Mouse (Mus musculus) urinary bladder, adult 2 months (tissue): ENCODE results near the gene Dnajc30. TPM values are rescaled to one million over a fixed set of nuclear protein-coding genes. Genes with fewer than 3 reads are reported as not detected.
"Not testable (repeated sequence)": the region's sequence is repeated elsewhere in the genome, so short reads cannot be mapped to it uniquely, and the experiment has no call there.

Source experiments
- DNase-seq: peaks from one replicate; pipeline ENCODE4 v3.0.0; 2022; ENCODE audit warnings: low spot score
- polyA plus RNA-seq: library from polyadenylated mRNA; depleted of rRNA; stranded (reverse); fragments of >200 nt; gene quantifications from 2 replicates; pipeline ENCODE4 v1.2.3, GENCODE M21; 2012; rRNA removed

Gene Dnajc30
- polyA plus RNA-seq = 25.3 and 28.1 TPM in 2 replicates

DNA sequence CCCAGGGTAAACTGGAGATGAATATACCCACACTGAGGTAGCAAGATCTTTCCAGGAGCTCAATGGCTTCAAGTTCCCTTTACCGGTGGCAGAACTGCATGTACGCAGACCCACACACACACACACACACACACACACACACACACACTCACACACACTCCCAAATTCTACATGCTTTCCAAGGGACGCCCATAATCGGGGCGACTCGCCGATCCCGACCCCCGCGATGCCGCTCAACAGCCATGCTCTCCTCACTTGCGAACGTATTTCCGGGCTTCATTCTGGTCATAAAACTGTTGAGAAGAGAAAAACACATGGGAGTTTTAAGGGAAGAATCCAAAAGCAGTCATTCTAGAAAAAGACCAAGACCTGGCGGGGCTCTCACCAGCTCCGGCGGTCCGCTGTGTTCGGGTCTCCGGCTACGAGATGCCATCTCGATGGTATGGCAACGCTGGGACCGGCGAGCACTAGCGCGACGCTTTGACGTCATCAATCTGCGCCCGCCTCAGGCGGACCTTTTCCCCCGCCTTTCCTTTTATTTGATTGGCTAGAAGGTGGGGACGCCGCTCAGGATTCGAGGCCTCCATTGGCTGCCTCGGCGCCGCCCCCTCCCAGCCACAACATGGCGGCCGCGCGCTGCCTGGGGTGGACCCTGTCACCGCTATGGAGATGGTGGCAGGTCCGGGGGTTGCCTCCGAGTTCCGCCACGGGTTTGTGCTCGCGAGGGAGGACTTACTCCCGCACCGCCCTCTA is at the start of gene Dnajc30:
Gene Dnajc30, plus strand, starts transcription at position 574 of the 753 bp plus-strand sequence.
- DNase-seq = peak; percentile 92

DNA sequence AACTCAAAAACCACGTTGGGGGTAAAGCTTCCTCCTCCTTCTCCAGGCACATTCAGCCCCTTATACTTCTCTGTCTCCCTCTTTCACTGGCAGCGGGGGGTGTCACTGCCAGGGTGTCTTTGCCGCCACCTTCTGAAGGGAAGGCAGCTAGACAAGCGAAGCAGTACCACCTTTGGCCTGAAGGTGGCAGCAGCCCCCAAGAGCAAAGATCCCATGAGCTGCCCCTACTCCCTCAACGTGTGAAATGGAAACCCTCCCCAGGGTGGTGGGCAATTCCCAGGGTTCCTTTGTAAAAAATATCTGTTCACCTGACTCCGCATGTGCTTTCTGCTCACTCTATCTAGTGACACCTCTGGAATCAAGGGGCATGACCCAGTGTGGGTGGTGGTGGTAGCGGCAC is 48.5 kb upstream of the Dnajc30 start:
- peak; percentile 74 for DNase-seq

DNA sequence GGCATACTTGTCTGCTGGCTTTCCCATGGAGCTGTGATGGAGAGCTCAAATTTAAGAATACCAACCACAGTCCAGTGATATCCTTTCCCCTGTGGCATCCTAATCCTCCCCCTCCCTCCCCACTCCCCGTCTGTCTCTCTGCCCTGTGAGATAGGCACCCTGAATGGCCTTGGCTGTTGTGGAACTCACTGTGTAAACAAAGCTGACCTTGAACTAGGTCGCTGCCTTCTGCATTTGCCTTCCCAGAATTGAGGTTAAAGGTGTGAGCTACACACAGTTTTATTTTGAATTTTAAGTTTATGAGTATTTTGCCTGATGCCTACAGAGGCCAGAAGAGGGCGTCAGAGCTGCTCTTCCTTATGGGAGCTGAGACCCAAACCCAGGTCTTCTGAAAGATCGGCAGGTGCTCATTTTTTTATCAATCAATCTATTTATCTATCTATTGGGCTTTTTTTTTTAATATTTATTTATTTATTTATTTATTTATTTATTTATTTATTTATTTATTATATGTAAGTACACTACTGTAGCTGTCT is 47.7 kb upstream of the Dnajc30 start:
- DNase-seq = no peak

DNA sequence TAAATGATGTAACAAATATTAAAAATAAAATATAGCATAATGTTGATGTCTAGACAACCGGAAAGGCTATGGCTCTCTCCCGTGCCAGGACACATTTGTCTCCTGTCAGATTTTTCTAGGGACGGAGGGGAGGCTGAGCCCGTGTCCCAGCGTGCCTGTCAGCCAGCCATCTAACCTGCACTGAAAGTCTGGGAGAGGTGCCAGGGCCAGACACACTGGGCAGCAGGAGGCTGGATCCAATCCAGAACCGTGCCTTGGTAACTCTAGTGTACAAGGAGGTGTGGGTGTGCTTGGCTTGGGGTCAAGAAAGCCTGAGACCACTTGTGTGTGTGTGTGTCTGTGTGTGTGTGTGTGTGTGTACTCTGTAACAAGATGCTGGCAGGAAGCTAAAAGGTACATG is 42.2 kb upstream of the Dnajc30 start:
- DNase-seq = no peak

DNA sequence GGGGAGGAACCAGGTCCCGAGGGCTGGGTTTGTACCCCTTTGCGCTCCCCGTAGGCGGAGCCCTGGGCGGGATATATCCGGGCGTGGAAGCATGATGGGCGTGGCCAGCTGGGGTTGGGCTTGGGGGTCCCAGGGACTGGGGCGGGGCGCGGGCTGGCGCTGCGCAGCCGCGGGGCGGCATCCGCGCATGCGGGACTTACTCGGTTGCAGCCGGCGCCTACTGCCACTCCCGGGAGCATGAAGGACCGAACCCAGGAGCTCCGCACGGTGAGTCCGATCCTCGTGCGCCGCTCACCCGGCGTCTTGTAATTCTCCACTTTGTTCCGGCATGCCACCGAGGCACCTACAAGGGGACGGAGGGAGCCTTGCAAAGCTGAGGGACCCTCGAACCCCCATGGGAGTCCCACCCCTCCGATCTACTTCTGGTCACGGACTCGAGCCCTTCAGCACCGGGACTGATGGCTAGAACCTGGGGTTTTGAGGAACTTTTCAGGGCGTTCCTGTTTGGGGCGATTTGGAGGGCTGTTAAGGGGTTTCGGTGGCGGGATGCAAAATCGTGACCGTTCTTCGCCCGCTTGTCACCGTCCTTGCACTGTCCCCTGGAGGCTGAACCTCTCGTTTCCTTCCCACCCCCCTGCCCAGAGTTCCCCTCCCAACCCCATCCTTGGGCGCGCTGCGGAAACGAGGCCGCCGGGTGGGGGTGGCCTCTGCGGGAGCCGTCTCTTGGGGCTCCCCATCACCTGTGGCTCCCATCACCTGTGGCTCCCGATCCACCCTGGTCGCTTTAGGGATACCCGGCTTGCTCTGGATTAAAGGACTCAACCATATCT is 40.4 kb upstream of the Dnajc30 start, which contains the start of gene Stx1a:
Gene Stx1a, plus strand, starts transcription at position 139 of the 830 bp plus-strand sequence.
- peak; percentile 65 for DNase-seq

DNA sequence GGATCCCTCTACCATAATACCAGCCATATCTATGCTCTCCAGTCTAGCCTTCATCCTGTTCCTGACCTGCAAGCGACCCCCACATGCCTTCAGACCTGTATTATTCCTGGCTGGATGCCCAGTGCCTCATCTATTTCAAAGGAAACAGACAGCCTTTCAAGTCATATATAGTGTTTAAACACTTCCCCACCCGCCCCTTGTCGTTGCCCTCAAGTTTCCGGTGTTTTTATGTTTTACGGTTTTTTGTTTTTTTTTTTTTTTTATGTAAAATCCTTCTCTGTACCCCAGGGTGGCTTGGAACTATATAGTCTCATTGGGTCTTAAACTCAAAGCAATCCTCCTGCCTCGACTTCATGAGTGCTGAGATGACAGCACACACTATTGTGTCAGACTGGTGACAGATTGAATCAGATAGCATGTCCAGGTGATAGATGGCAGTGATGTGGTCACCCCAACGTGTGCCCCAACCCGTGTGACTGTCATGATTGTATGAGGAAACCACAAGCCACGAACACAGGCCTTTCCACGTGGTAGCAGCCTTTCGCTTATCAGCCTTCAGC is 39.3 kb upstream of the Dnajc30 start:
- DNase-seq = no peak

DNA sequence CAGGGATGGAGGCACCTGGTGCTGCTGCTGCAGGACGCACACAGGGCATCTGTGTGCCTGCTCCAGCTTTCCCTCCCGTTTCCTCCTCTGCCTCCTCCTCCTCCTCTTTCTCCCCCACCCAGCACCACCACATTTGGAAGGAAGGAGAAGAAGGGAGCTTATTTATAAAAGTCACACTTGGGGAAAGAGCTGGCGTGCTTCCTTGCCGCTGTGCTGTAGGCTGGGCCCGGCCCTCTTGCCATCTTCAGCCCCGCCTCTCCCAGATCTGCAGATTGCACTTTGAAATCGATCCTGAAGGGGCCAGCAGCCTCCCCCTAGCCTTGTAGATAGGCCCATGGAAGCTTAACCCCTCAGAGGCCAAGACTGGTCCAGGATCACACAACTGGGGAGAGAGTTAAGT is 38.1 kb upstream of the Dnajc30 start:
- no peak for DNase-seq

DNA sequence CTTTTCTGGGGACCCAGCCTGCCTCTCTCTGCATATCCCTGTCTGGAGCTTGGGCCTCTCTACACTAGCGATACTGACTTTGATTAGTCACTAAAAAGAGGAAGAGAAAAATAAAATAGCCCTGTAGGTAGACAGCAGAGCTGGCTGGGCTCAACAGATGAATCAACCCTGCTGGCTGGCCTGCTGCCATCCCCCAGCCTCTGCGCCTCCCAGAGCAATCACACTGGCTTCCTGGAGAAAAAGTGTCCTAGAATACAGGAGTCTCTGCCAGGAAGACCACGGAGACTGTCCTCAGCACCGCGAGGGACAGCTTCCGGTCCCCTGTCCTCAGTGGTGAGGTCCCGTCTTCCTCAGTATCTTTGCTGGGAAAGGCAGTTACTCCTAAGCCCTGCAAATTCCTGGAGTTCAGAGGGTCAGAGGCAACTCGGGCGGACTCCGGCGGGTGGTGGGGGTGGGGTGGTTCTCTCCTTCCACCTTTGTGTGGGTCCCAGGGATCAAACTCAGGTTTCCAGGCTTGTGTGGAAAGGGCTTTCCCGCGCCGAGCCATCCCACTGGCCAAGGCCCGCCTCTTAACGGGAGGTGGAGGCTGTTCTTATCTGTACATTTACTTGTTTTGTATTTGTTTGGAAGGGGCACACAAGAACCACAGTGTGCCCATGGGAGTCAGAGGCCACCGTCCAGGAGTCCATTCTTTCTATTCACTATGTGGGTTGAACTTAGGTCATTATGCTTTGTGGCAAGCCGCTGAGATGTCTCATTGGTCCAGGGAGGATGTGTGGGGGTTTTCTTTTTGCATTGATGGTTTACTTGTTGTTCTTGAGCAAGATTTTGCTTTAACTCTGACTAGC is 34.8 kb upstream of the Dnajc30 start:
- no peak for DNase-seq

DNA sequence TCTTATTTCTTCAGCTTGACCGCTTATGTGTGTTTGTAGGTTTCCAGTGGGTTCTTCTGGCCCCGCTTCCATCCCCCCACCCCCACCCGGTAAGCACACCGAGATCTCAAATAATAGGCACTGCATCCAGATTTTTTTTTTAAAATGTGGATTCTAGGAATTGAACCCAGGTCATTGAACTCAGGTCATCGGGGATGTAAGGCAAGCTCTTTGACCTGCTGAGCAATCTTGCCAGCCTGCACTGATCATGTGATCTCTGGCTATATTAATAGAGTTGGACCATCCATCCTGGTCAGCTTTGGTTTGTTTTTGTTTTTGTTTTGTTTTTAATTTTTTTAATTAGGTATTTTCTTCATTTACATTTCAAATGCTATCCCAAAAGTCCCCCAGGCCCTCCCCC is 31.4 kb upstream of the Dnajc30 start:
- no peak for DNase-seq

DNA sequence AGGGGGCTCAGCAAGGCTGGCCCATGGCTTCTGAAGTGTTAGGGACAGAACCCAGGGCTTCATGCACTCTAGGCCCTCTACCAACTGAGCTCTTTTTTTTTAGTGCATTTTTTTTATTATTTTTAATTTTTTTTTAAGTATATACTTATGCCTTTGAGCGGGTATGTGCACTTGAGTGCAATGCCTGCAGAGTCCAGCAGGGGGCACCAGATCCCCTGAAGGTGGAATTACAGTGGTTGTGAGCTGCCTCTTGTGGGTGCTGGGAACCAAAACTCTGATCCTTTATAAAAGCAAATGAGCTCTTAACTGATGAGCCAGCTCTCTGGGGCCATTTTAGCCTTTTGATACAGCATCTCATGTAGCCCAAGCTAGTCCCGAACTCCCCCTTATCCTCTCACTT is 29.4 kb upstream of the Dnajc30 start:
- DNase-seq = no peak

DNA sequence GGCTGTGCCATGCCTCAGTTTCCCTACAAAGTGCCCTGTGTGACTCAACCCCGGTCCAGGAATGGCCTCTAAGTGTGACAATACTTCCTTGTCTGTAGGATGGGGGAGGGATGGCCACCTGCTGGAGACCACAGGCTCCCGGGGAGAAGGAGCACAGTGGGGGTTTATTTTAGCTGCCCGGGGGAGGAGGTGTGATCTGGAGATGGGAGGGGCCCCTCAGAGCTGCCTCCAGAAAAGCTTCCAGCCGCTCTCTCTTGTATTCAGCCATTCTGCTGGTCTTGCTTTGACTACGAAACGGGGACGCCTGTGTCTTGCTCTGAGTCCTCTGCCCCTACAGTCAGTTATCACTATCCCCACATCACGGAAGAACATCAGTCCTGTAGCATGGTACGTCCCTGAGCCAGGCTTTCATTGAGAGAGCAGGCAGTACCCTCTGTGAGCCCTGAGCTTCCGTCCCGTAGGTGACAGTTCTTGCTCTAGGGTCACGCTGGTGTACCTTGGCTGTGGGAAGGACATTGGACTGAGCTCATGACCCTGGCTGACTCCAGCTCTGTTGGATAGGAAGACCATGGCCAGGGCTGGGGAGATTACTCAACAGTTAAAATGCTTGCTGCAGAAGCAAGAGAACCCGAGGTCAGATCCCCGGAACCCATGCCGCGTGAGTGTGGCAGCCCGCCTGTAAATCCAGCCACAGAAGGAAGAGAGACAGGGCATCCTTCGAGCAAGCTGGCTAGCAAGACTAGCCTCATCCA is 28.2 kb upstream of the Dnajc30 start:
- DNase-seq = no peak

DNA sequence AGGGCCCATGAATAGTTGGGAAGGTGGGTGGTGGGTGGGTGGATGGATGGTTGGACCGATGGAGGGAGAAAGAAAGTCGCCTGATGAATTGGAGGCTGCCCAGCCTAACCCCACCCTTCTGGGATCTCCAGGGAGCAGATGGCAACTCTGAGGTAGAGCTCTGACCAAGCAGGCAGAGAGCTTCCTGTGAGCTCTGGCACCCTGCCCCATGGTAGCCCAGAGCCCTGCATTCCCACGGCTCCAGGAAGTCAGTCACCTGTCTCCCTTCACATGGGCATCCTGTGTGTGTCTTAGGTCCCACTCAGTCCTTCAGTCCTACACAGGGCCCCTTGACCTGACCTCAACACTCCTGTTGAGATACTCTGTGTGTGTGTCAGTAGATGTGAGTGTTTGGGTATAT is 26.1 kb upstream of the Dnajc30 start:
- DNase-seq = no peak

DNA sequence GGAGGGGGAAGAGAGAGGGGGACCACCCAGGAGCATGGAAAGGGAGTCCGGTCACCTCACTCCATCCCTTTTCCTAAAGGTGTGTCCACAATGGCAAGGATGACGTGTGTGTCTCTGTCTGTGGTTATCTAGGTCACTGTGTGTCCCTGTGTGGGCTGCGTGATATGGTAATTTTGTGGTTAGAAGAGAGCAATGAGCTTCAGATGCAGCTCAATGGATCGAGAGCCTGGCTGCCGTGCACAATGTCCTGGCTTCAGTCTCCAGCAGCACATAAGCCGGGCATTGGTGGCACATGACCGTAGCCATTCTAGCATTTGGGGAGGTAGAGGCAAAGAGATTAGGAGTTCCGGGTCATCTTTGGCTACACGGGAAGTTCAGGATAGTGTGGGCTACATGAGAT is 24.5 kb upstream of the Dnajc30 start:
- DNase-seq = no peak

DNA sequence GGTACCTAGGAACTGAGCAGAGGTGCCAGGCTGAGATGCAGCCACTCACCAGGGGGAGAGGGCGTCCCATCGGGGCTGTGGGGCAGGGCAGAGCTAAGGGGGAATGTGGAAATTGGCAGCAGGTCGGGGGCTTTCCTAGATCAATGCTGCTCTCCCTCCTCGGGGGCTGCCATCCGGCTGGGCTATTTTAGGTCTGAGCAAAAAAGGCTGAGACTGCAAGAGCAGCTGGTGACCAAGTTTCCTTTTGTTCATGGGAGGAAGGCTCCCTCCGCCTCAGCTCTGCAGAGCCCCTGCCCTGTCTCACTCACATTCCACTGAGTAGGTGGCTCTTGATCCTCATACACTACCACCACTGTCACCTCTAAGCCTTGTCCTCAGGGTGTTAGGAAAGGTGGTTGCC is 23.9 kb upstream of the Dnajc30 start:
- no peak for DNase-seq

DNA sequence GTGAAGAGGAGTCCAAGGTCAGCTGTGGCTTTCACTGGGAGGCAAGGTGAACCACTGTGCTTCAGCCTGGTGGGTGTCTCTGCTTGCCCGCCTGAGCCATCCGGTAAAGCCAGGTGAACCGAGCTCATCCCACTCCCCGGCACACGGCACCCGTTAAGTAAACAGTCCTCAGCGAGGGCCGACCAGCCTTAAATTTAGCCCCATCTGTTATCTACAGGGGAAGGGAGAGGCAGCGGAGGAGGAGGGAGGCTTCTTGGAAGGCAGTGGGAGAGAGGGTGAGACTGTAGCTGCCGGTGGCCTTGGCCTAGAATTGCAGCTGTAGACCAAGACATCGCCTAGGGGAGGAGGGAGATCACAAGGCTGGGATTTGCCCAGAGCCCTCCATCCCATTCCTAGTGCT is 23.2 kb upstream of the Dnajc30 start:
- no peak for DNase-seq

DNA sequence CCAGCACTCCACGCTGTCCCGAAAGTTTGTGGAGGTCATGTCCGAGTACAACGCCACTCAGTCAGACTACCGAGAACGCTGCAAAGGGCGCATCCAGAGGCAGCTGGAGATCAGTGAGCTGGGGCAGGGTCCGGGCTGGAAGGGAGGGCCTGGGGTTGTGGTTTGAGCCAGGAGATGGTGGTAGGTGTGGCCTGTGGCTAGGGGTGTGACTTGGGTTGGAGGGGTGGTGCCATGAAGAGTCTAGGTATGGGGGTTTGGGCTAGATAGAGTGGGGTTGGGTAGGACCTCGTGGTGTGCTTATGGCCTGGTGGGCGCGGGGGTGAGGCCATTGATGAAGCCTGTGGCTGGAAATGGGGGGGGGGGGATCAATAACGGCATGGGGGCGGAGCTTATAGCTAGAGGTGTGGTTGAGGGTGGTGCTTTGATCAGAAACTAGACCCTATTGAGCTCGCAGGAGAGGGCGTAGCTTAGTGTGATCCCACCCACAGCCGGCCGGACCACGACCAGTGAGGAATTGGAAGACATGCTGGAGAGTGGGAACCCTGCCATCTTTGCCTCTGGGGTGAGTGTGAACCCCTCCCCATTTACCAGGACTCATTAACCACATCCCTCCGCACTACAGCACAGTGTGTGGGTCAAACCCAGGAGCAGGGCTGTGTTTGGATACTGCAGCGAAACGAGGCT is 21.8 kb upstream of the Dnajc30 start:
- DNase-seq = no peak

DNA sequence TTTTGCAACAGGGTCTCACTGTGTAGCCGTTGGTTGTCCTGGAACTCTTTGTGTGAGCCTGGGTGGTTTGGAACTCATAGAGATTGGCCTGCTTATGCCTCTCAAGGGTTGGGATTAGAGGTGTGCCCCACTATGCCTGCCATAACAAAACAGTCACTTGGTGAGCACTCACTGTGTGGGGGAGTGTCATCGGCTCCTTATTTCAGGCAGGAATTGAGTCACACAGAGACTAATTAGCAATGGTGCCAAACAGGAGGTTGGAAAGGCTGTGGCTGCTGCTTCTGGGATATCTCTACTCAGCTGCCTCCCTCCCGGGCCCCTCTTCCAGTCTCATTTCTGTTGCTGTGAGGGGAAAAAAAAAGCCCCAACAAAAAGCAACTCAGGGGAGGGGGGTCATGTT is 19.4 kb upstream of the Dnajc30 start:
- DNase-seq = no peak

DNA sequence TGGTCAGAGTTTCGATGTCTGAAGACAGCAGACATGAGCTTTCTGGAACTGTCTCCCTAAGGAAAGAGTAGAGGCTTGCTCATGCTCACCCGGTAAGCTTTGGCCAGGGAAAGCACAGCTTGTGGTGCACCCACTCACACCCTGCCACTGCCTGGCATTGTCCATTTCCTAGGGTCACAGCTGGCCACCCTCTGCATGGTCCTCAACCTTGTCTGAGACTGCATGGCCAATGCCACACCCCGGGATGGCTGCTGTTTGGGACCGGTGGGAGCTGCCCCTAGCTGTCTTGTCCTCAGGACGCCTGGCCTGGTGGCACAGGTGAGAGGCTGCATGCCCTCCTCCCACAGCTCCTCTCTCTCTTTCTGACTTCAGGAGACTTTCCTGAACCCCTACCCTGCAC is 15.5 kb upstream of the Dnajc30 start:
- no peak for DNase-seq

DNA sequence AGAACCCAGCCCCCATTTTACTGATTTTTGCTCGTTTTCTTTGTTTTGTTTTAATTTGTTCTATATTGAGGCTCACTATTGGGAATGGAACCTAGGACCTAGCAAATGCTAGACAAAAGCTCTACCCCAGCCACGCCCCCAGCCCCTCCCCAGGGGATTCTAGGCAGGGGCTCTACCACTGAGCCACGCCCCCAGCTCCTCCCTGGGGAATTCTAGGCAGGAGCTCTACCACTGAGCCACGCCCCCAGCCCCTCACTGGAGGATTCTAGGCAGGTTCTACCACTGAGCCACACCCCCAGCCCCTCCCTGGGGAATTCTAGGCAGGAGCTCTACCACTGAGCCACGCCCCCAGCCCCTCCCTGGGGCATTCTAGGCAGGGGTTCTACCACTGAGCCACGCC is 14.7 kb upstream of the Dnajc30 start:
- DNase-seq = not testable (repeated sequence)

DNA sequence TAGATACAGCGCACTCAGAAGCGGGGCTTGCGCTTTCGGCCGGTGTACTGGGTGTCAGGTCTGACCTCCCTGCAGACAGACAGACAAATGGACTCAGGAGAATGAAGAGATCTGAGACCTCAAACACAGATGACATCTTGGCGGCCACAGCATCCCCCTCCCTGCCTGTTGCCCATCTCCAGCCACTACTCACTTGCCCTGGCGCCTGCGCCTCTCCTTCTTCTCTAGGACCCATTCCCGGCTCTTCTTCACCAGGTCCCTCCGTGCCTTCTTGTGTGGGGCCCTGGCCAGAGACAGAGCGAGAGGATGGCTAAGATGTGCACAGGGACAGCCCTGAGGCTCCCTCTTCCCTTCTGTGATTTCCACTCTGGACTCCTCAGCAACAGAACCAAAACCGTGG is 10.6 kb upstream of the Dnajc30 start:
- no peak for DNase-seq
